In the genomic region with DNA sequence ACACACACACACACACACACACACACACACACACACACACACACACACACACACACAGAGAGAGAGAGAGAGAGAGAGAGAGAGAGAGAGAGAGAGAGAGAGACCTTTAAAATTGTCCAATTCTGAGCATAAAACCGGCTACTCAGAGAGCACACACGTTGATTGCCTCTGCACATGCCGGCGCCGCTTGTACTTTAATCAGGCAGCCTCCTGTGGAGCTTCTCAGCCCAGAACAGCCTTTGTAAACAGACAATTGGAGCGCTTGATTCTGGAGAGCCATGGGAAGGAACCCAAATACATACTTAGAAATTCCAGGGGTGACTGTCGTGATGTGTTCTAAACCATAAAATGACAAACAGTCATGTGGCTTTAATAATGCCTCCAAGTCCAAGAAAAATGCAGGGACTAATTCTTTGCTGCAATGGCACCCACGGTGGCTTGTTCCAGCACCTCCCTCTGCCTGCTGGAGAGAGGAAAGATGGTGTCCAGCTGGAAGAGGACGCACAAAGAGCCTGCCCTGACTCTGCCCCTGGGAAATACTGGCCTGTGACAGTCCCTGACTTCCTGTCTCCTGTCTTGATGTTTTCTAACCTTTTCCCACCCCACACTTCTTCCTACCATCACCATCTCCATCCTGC, we compare ENCODE assay signal across 14 mouse cellular contexts. TPM values are rescaled to one million over a fixed set of nuclear protein-coding genes. Genes with fewer than 3 reads are reported as not detected.
DNase-seq lines count a peak whose midpoint lies in the region; ATAC-seq and TF ChIP-seq lines count a peak whose summit lies in the region.
"Had no signal": no experiment of that assay in that cellular context is flagged by ENCODE, and none has a peak within 500 bp of the region (broad histone marks: within the 10 kb centered on the region; RNA-seq: fewer than 3 reads in every experiment).

No protein-coding gene starts in this region.

- H3K4me1 ChIP-seq in forebrain, embryonic 10.5 days: peaks cover 17% of the 10 kb centered on the region
- H3K4me1 ChIP-seq in forebrain, embryonic 15.5 days: peaks cover 5% of the 10 kb centered on the region; the same call in 1 of the 2 replicates
- peaks cover 25% of the 10 kb centered on the region for H3K4me1 ChIP-seq in lung, embryonic 15.5 days
- H3K4me1 ChIP-seq in lung, postnatal 0 days (ENCODE audit: insufficient read depth, low read depth, low read length): peaks cover 4% of the 10 kb centered on the region; the same call in 1 of the 2 replicates
- peaks cover 22% of the 10 kb centered on the region for H3K4me1 ChIP-seq in limb, embryonic 10.5 days

- H3K9me3 ChIP-seq in forebrain, embryonic 10.5 days: no peaks in the 10 kb centered on the region
- H3K9me3 ChIP-seq in forebrain, embryonic 15.5 days: no peaks in the 10 kb centered on the region
- no peaks in the 10 kb centered on the region for H3K9me3 ChIP-seq in lung, embryonic 15.5 days
- H3K9me3 ChIP-seq in lung, postnatal 0 days (ENCODE audit: low read length): no peaks in the 10 kb centered on the region
- H3K9me3 ChIP-seq in limb, embryonic 10.5 days (replicated peaks): no peaks in the 10 kb centered on the region
- H3K9me3 ChIP-seq: stomach, embryonic 15.5 days had no signal

- no peak overlapping the region for H3K4me2 ChIP-seq in forebrain, embryonic 15.5 days (replicated peaks)
- H3K4me2 ChIP-seq in lung, embryonic 15.5 days: peak overlapping the region; percentile 28
- no peak overlapping the region for H3K4me2 ChIP-seq in lung, postnatal 0 days (replicated peaks; ENCODE audit: low read depth, low read length)
- H3K4me2 ChIP-seq: stomach, embryonic 15.5 days had no signal

- no peaks in the 10 kb centered on the region for H3K36me3 ChIP-seq in forebrain, embryonic 10.5 days (replicated peaks)
- H3K36me3 ChIP-seq in forebrain, embryonic 15.5 days: no peaks in the 10 kb centered on the region
- no peaks in the 10 kb centered on the region for H3K36me3 ChIP-seq in lung, embryonic 15.5 days
- no peaks in the 10 kb centered on the region for H3K36me3 ChIP-seq in lung, postnatal 0 days (ENCODE audit: insufficient read depth, low read length)
- no peaks in the 10 kb centered on the region for H3K36me3 ChIP-seq in limb, embryonic 10.5 days
- H3K36me3 ChIP-seq: stomach, embryonic 15.5 days had no signal

- H3K27me3 ChIP-seq in forebrain, embryonic 10.5 days (ENCODE audit: poor library complexity, severe bottlenecking): no peaks in the 10 kb centered on the region
- no peaks in the 10 kb centered on the region for H3K27me3 ChIP-seq in forebrain, embryonic 15.5 days
- H3K27me3 ChIP-seq in lung, embryonic 15.5 days: no peaks in the 10 kb centered on the region
- H3K27me3 ChIP-seq in lung, postnatal 0 days (replicated peaks; ENCODE audit: insufficient read depth, low read length): no peaks in the 10 kb centered on the region
- no peaks in the 10 kb centered on the region for H3K27me3 ChIP-seq in limb, embryonic 10.5 days (ENCODE audit: low read depth, poor library complexity, severe bottlenecking)
- H3K27me3 ChIP-seq: stomach, embryonic 15.5 days had no signal

- TF ChIP-seq CTCF in lung, postnatal 0 days (IDR thresholded peaks at IDR 0.05): no peak

- no peak overlapping the region for H3K4me3 ChIP-seq in forebrain, embryonic 10.5 days
- H3K4me3 ChIP-seq in forebrain, embryonic 15.5 days: no peak overlapping the region
- H3K4me3 ChIP-seq in lung, embryonic 15.5 days: no peak overlapping the region
- H3K4me3 ChIP-seq in lung, postnatal 0 days (ENCODE audit: low read depth, low read length): no peak overlapping the region
- H3K4me3 ChIP-seq in limb, embryonic 10.5 days: no peak overlapping the region
- H3K4me3 ChIP-seq: layer of hippocampus, adult 2 months; stomach, embryonic 15.5 days had no signal

- WGBS in forebrain, embryonic 10.5 days: 18% methylated on average over 9 of the region's 9 CpGs
- 9% methylated on average over 9 of the region's 9 CpGs for WGBS in forebrain, embryonic 15.5 days
- 14% methylated on average over 9 of the region's 9 CpGs for WGBS in lung, embryonic 15.5 days
- 5% methylated on average over 9 of the region's 9 CpGs for WGBS in lung, postnatal 0 days
- WGBS in limb, embryonic 10.5 days: 39% methylated on average over 9 of the region's 9 CpGs

- no peak for ATAC-seq in forebrain, embryonic 15.5 days (replicated peaks)
- ATAC-seq in lung, embryonic 15.5 days (ENCODE audit: borderline replicate concordance, extremely low read depth, low FRiP score, low TSS enrichment): no peak
- ATAC-seq in lung, postnatal 0 days: no peak
- ATAC-seq: intestine, embryonic 16.5 days had no signal

- TF ChIP-seq EP300 in lung, postnatal 0 days (IDR thresholded peaks at IDR 0.05): no peak

- H3K9ac ChIP-seq in forebrain, embryonic 15.5 days (replicated peaks): no peak overlapping the region
- no peak overlapping the region for H3K9ac ChIP-seq in lung, embryonic 15.5 days
- H3K9ac ChIP-seq in lung, postnatal 0 days (replicated peaks; ENCODE audit: low read depth): no peak overlapping the region
- H3K9ac ChIP-seq: stomach, embryonic 15.5 days had no signal

- DNase-seq in forebrain, embryonic 10.5 days (ENCODE audit: extremely low spot score, low spot score): no peak
- no peak for DNase-seq in lung, postnatal 0 days (ENCODE audit: low spot score)
- DNase-seq in limb, embryonic 10.5 days (ENCODE audit: low spot score): no peak
- DNase-seq in retina, embryonic 14.5 days (ENCODE audit: low spot score): peak; percentile 14
- DNase-seq in kidney, adult 8-10 months: no peak
- DNase-seq in layer of hippocampus, adult 11-12 months (ENCODE audit: low spot score): no peak
- DNase-seq: adrenal gland, adult 2 months; cerebellum, adult 2 months; gastrocnemius, postnatal 14 days had no signal

- peak overlapping the region; percentile 53; the same call in 1 of the 2 replicates for H3K27ac ChIP-seq in forebrain, embryonic 10.5 days
- no peak overlapping the region for H3K27ac ChIP-seq in forebrain, embryonic 15.5 days (replicated peaks)
- H3K27ac ChIP-seq in lung, embryonic 15.5 days: 0 out of 2 replicates have a peak overlapping the region, but pooled peaks have one; percentile 31
- H3K27ac ChIP-seq in lung, postnatal 0 days (ENCODE audit: low read length): no peak overlapping the region
- H3K27ac ChIP-seq in limb, embryonic 10.5 days: 0 out of 2 replicates have a peak overlapping the region, but pooled peaks have one; percentile 5
- H3K27ac ChIP-seq: layer of hippocampus, adult 2 months; stomach, embryonic 15.5 days had no signal

RNA-seq across cellular contexts. Expression of a gene that starts 2.2 kb away (rescaled TPM):
- 6.0 and 8.0 TPM in 2 replicates for polyA plus RNA-seq in forebrain, embryonic 10.5 days (2016; fragmentation: Nextera tagmentation; extraction: Ambion mirVana)
- polyA plus RNA-seq in forebrain, embryonic 15.5 days (2015; fragmentation: Nextera tagmentation; extraction: Ambion mirVana): 6.3 and 6.5 TPM in 2 replicates
- 19.0 and 25.0 TPM in 2 replicates for polyA plus RNA-seq in lung, embryonic 15.5 days (2015; fragmentation: Nextera tagmentation; extraction: Ambion mirVana)
- polyA plus RNA-seq in lung, postnatal 0 days (2015; fragmentation: Nextera tagmentation; extraction: Ambion mirVana): 51.1 and 68.6 TPM in 2 replicates
- 7.2 and 10.5 TPM in 2 replicates for polyA plus RNA-seq in limb, embryonic 10.5 days (2016; fragmentation: Nextera tagmentation; extraction: Ambion mirVana)

Comparison
In these comparisons a context has a peak if more than half of its experiments do, and no peak if none do; other contexts are left out.
1. H3K27ac ChIP-seq: peak in forebrain, embryonic 10.5 days (single experiment), lung, embryonic 15.5 days (single experiment) and limb, embryonic 10.5 days (single experiment); none in forebrain, embryonic 15.5 days (single experiment) and lung, postnatal 0 days (single experiment).